Mouse (Mus musculus) cerebellum, postnatal 36 days (tissue): ENCODE measurements around the gene Gm47429.
"Not testable (repeated sequence)": the region's sequence is repeated elsewhere in the genome, so short reads cannot be mapped to it uniquely, and the experiment has no call there.

ENCODE experiments used
- DNase-seq, 2 experiments: peaks; one replicate each; pipeline ENCODE4 v3.0.0; 2021 to 2022; ENCODE audit warnings: mixed read lengths in 2 of 2

Gene Gm47429

GRCm38 (mm10) chr13:50443812-50444211 is at the start of gene Gm47429:
Gene Gm47429 (minus strand): TSS chr13:50443912.
- no peak for DNase-seq

DNA sequence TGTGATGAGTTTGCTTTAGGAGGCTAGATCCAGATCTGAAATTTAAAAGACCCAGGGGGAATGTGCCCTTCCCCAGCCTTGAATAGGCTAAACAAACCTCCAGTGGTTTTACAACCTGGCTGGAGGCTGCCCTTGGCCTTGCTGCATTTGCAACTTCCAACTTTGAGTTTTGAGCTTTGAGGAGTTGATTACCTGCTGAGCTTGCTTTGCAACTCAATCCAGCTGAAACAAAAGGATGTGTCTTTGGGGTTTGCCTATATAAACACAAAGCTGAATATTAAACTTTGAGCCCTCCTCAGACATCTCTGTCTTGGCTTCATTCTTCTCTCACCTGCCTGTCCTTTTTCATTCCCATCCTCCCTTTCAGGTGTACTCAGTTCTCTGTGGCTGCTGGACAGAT is 44.8 kb upstream of the Gm47429 start:
- DNase-seq: not testable (repeated sequence)

DNA sequence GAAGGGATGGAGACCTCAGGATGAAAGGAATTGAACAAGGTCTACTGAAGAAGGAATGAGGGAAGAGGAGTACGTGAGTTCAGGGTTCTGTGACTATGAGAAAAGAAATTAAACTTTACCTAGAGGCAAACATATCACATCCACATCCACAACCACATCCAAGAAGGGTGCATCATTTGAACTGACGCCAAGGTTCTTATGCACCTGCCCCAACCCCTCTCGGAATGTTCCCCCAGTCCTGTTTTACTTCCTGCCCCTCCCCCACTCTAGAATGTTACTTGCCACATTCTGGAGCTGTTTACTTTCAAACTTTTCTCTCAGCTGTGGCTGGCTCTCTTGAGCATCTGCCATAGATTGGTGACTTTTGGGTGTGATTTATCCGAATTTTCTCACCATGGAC is 23.3 kb upstream of the Gm47429 start, which contains the start of gene Nutm2:
Gene Nutm2, plus strand, starts transcription at position 301 of the 400 bp plus-strand sequence.
- DNase-seq: no peak

DNA sequence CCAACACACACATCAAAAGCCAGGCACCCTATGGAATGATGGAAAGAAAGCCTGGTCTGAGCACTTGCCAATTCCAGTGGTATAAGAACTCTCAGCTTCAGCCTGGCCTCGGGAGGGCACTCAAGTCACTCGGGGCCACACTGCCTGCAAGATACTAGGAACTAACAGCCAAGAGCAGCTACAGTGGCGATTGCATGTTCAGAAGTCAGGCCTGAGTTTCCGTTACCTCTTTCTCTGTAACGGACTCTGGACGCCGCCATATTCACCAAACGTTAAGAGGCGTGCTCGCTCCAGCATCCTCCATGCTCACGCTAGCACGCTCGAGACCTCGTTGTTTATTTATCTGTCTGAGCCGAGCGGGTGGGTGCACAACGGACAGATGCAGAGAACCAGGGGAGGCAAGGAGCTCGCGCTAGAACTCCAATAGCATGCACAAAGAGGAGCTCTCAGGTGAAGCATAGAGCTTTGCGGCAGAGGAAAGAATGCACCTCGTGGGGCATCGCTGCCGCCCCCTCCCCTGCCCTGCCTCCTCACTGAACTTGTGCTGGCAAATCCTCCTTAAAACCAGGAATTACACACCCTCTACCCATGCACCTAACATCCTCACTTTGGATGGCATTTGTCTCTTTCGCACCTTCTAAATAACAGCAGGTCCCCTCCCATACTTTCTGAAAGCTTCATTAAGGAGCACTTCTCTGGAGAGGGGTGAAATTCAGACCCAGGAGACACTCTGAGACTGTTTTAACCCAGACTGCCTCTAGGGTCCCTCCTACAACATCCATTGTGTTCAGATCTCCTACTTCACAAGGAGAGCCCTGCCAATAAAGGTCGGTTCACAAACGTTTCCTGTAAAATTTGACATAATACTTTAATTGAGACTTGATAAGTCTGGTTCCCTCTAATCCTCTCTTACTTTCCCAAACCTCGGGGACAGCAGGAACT is 21.2 kb upstream of the Gm47429 start:
- no peak for DNase-seq

GRCm38 (mm10) chr13:50460433-50460832 is 16.7 kb upstream of the Gm47429 start:
- not testable (repeated sequence) for DNase-seq

GRCm38 (mm10) chr13:50453426-50453825 is 9.7 kb upstream of the Gm47429 start:
- no peak for DNase-seq

DNA sequence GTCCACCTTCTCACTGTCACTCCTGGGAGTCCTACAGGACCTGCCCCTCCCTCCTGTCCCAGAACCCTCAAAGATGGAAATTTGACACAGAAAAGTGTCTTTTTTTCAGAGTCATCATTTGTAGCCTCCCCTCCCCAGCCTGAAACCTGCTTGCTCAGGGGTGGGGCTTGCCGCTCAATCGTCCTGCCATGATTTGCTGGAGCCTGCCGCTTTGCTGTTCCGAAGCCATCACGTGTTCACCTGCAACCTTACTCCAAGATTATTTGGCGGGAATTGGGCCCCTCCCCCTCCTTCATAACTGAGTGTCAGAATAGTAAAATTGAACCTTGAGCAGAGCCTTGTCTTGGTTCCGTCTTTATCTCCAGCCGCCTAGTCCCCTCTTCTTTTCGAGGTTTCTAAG is 8.6 kb upstream of the Gm47429 start:
- not testable (repeated sequence) for DNase-seq

- DNase-seq: no peak
Observed at GRCm38 (mm10) chr13:50445261-50445660, 1.5 kb upstream of the Gm47429 start.

DNA sequence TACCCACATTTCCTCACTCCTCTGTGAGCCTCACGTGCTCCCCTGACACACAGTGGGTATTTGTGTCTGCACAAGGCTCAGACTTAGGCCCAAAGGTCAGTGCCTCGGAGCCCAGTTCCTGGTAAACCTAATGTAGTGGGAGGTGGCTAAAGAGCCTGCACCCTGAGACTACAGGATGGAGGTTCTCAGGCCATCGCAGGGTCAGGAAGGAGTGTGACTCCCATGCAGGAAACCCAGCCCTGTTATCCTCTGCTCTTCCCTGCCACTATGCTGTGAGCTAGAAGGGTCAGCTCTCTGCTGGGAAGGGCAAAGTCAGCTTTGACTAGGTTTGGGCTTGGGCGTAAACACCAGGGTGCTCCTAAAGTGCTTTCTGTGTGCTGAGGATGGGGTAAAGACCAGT is 17.0 kb downstream of the Gm47429 start:
- no peak for DNase-seq

DNA sequence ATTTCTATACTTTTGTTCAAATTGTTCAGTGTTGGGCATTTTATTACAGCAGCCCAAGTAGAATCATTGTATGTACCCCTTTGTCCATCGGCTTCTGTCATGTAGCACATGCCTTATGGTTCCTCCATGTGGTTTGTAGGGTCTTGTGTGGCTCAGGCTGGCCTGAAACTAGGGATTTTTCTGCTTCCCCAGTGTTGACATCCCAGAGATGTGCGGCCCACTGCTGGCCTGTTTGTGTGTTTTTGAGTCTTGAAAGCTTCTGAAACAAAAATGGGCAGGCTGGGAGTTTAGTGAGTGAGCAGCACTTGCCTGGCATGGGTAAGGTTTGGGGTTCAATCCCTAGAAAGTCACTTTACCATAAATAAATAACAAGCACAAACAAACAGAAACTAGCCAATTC is 19.2 kb downstream of the Gm47429 start:
- no peak for DNase-seq

DNA sequence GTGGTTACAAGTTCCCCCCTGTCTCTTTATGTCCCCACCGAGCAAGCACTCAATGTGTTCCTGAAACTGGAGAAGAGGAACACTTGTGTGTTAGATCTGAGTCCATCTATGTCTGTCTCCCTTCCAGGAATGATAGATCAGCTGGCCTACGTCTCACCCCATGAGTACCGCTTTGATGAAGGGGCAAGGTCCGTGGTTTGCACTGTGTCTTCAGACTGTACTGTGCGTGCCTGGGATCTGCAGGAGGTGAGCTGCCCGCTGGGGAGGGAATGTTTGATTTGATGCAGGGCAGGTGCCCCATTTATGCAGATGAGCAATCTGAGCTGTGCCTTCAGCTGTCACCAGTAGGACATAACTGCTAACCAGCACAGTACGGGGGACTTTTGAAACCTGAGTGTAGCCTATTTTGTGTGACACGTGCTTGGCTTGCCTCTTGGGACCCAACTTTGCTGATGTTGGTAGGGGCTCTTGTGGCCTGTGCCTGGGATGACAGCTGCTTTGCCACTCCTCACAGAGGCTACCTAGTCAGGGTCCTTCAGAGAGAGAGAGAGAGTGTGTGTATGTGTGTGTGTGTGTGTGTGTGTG is 20.0 kb downstream of the Gm47429 start:
- no peak for DNase-seq

DNA sequence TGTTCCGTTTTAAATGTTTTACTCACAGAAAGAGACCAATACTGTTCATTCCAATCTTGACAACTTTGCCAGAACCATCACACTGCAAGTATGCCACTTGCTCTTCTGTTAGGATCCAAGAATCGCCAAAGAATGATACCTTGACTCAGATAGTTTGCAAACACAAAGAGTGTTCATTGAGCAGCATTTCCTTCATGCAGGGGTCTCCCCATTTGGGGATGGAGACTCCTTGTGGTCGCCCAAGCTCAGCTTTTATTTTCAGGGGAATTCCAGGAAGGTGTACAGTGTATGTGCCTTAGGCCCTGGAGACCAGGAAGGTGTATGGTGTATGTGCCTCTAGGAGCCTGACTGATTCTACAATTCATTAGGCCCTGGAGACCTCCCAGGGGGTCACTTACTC is 25.3 kb downstream of the Gm47429 start:
- no peak for DNase-seq

DNA sequence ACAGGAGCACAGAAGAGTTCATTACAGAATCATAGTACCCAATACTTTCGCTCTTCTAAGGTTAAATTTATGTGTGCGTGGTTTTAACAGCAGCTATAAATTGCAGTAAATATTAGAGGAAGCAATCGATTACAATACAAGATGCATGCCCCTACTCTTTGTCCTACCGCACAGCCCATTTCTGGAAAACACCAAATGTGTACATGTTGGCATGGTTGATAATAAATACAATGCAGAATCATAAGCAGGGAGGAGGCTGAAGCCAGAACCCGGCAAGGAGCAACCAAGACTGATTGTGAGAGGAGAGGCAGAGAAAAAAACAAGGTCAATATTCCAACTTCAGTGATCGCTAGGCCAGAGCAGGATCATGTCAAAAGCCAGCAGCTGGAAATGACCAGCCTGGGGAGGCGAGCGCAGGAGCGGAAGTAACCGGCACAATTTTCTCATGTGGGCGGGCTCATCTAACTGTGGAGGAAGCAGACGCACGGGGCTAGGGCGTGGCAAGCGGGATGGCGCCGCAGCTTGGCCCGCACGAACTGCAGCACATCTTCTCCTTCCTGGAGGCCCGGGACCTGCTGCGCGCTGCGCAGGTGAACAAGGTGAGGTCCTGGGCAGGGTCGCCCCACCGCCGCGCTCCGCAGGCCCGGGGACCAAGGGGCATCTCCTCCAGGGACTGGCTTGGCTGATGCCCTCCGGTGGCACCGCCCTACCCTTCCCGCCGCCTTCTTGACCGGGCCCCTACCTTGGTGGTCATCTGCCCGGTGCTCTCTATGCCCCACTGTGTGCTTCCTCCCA is 26.1 kb downstream of the Gm47429 start, which contains the start of gene Fbxw17:
Gene Fbxw17, plus strand, starts transcription at position 476 of the 795 bp plus-strand sequence.
- DNase-seq: peak; percentile 73
